Mouse (Mus musculus): ENCODE measurements around the gene Peli1. TPM values are rescaled to one million over a fixed set of nuclear protein-coding genes. Genes with fewer than 3 reads are reported as not detected.
A peak's percentile ranks its signal among the peaks of the same experiment; 100 is the strongest.
"Not testable (repeated sequence)": the region's sequence is repeated elsewhere in the genome, so short reads cannot be mapped to it uniquely, and the experiment has no call there.

The Peli1 gene
- polyA plus RNA-seq, 1 experiment: 8.8 TPM

GRCm38 (mm10) chr11:21173926-21174325 is 82.8 kb downstream of the Peli1 start:
- Histone ChIP-seq H3K36me3 (ENCODE audit: control insufficient read depth, insufficient read depth, low read length) (no peaks in the 10 kb centered on the region), H3K27me3 (replicated peaks; ENCODE audit: control insufficient read depth, insufficient read depth, low read length) (no peaks in the 10 kb centered on the region), H3K4me3 (ENCODE audit: insufficient read depth, low read depth, low read length) (no peak overlapping the region), H3K27ac (ENCODE audit: insufficient read depth, low read depth, low read length) (no peak overlapping the region), H3K4me1 (ENCODE audit: control insufficient read depth, insufficient read depth, low read length) (no peaks in the 10 kb centered on the region)
- no peak for DNase-seq
- TF ChIP-seq CTCF (conservative IDR thresholded peaks at IDR 0.05; ENCODE audit: insufficient read depth, insufficient read length, low read depth, low read length): no peak
- no peak for TF ChIP-seq POLR2A (IDR thresholded peaks at IDR 0.05; ENCODE audit: low read depth, low read length)
- WGBS: 93% methylated on average over 6 of the region's 6 CpGs

GRCm38 (mm10) chr11:21174396-21174795 is 83.3 kb downstream of the Peli1 start:
- Histone ChIP-seq H3K4me3 (ENCODE audit: insufficient read depth, low read depth, low read length) (no peak overlapping the region), H3K27me3 (replicated peaks; ENCODE audit: control insufficient read depth, insufficient read depth, low read length) (no peaks in the 10 kb centered on the region), H3K4me1 (ENCODE audit: control insufficient read depth, insufficient read depth, low read length) (no peaks in the 10 kb centered on the region), H3K27ac (ENCODE audit: insufficient read depth, low read depth, low read length) (no peak overlapping the region), H3K36me3 (ENCODE audit: control insufficient read depth, insufficient read depth, low read length) (no peaks in the 10 kb centered on the region)
- peak; percentile 76 for DNase-seq
- TF ChIP-seq POLR2A (IDR thresholded peaks at IDR 0.05; ENCODE audit: low read depth, low read length): no peak
- 46% methylated on average over 5 of the region's 5 CpGs for WGBS

DNA sequence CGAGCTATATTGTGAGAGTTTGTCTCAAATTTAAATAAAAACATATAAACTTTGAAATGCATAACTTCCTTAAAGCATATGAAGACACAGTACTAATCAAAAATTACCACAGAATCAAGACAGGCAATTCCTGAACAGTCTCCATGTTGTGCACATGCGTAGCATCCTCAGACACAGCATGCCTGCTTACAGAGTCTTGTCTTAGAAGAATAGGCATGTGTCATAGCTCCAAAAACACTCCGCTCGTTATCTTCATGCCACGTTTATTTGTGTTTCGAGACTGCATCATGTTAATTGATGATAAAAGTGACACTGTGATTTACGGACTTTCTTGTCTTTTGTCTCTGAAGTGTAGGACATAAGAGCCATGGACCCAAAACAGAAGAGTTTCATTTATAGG is 84.0 kb downstream of the Peli1 start:
- Histone ChIP-seq H3K27me3 (replicated peaks; ENCODE audit: control insufficient read depth, insufficient read depth, low read length) (no peaks in the 10 kb centered on the region), H3K4me1 (ENCODE audit: control insufficient read depth, insufficient read depth, low read length) (no peaks in the 10 kb centered on the region), H3K36me3 (ENCODE audit: control insufficient read depth, insufficient read depth, low read length) (no peaks in the 10 kb centered on the region), H3K27ac (ENCODE audit: insufficient read depth, low read depth, low read length) (no peak overlapping the region), H3K4me3 (ENCODE audit: insufficient read depth, low read depth, low read length) (no peak overlapping the region)
- WGBS: 91% methylated on average over 7 of the region's 7 CpGs
- TF ChIP-seq CTCF (conservative IDR thresholded peaks at IDR 0.05; ENCODE audit: insufficient read depth, insufficient read length, low read depth, low read length) (no peak), POLR2A (IDR thresholded peaks at IDR 0.05; ENCODE audit: low read depth, low read length) (no peak)
- no peak for DNase-seq

- no peak overlapping the region for H3K27ac ChIP-seq (ENCODE audit: insufficient read depth, low read depth, low read length)
- no peak for DNase-seq
Measured at GRCm38 (mm10) chr11:21176491-21176890, 85.4 kb downstream of the Peli1 start.

GRCm38 (mm10) chr11:21178343-21178742 is 87.3 kb downstream of the Peli1 start:
- DNase-seq: peak; percentile 68

More at GRCm38 (mm10) chr11:21176491-21176890, 85.4 kb downstream of the Peli1 start:
- no peaks in the 10 kb centered on the region for H3K36me3 ChIP-seq (ENCODE audit: control insufficient read depth, insufficient read depth, low read length)
- TF ChIP-seq POLR2A (IDR thresholded peaks at IDR 0.05; ENCODE audit: low read depth, low read length) (no peak), CTCF (conservative IDR thresholded peaks at IDR 0.05; ENCODE audit: insufficient read depth, insufficient read length, low read depth, low read length) (no peak)
- H3K27me3 ChIP-seq (replicated peaks; ENCODE audit: control insufficient read depth, insufficient read depth, low read length): no peaks in the 10 kb centered on the region
- H3K4me1 ChIP-seq (ENCODE audit: control insufficient read depth, insufficient read depth, low read length): no peaks in the 10 kb centered on the region
- no peak overlapping the region for H3K4me3 ChIP-seq (ENCODE audit: insufficient read depth, low read depth, low read length)

GRCm38 (mm10) chr11:21178998-21179645 is 88.0 kb downstream of the Peli1 start:
- 86% methylated on average over 8 of the region's 8 CpGs for WGBS
- Histone ChIP-seq H3K4me1 (ENCODE audit: control insufficient read depth, insufficient read depth, low read length) (no peaks in the 10 kb centered on the region), H3K36me3 (ENCODE audit: control insufficient read depth, insufficient read depth, low read length) (no peaks in the 10 kb centered on the region), H3K4me3 (ENCODE audit: insufficient read depth, low read depth, low read length) (no peak overlapping the region), H3K27me3 (replicated peaks; ENCODE audit: control insufficient read depth, insufficient read depth, low read length) (no peaks in the 10 kb centered on the region), H3K27ac (ENCODE audit: insufficient read depth, low read depth, low read length) (no peak overlapping the region)
- no peak for DNase-seq
- no peak for TF ChIP-seq CTCF (conservative IDR thresholded peaks at IDR 0.05; ENCODE audit: insufficient read depth, insufficient read length, low read depth, low read length)
- no peak for TF ChIP-seq POLR2A (IDR thresholded peaks at IDR 0.05; ENCODE audit: low read depth, low read length)

More at GRCm38 (mm10) chr11:21178343-21178742, 87.3 kb downstream of the Peli1 start:
- no peak overlapping the region for H3K27ac ChIP-seq (ENCODE audit: insufficient read depth, low read depth, low read length)
- TF ChIP-seq POLR2A (IDR thresholded peaks at IDR 0.05; ENCODE audit: low read depth, low read length) (no peak), CTCF (conservative IDR thresholded peaks at IDR 0.05; ENCODE audit: insufficient read depth, insufficient read length, low read depth, low read length) (peak; percentile 63)
- no peaks in the 10 kb centered on the region for H3K27me3 ChIP-seq (replicated peaks; ENCODE audit: control insufficient read depth, insufficient read depth, low read length)
- WGBS: 27% methylated on average over 4 of the region's 4 CpGs
- no peaks in the 10 kb centered on the region for H3K4me1 ChIP-seq (ENCODE audit: control insufficient read depth, insufficient read depth, low read length)
- H3K4me3 ChIP-seq (ENCODE audit: insufficient read depth, low read depth, low read length): no peak overlapping the region
- no peaks in the 10 kb centered on the region for H3K36me3 ChIP-seq (ENCODE audit: control insufficient read depth, insufficient read depth, low read length)

DNA sequence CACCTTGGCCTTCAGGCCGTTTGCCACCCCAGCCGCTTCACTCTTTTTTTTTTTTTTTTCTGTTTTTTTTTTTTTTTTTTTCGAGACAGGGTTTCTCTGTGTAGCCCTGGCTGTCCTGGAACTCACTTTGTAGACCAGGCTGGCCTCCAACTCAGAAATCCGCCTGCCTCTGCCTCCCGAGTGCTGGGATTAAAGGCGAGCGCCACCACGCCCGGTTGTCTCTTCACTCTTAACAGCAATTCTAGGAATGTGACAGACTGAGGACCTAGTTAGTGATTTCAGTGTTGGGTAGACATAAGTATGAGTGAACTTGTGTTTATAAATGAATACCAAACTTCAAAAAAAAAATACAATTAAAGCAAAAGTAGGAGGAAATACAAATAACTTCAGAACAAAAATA is 88.8 kb downstream of the Peli1 start:
- not testable (repeated sequence) for DNase-seq; H3K4me3 ChIP-seq (ENCODE audit: insufficient read depth, low read depth, low read length); H3K36me3 ChIP-seq (ENCODE audit: control insufficient read depth, insufficient read depth, low read length); H3K27me3 ChIP-seq (replicated peaks; ENCODE audit: control insufficient read depth, insufficient read depth, low read length); H3K27ac ChIP-seq (ENCODE audit: insufficient read depth, low read depth, low read length); H3K4me1 ChIP-seq (ENCODE audit: control insufficient read depth, insufficient read depth, low read length)
- 77% methylated on average over 9 of the region's 9 CpGs for WGBS
